Mouse (Mus musculus) frontal cortex, postnatal 36 days (tissue): Measurements from ENCODE around the gene Rarb.
A peak's percentile ranks its signal among the peaks of the same experiment; 100 is the strongest.

ENCODE experiments used
- DNase-seq, 2 experiments: peaks; one replicate each; pipeline ENCODE4 v3.0.0; 2022; ENCODE audit warnings: low spot score in 2 of 2

Rarb gene

GRCm38 (mm10) chr14:16434396-16435171 lies 384.4 kb downstream of the Rarb start:
- DNase-seq, result peak; percentile 45 to 74

DNA sequence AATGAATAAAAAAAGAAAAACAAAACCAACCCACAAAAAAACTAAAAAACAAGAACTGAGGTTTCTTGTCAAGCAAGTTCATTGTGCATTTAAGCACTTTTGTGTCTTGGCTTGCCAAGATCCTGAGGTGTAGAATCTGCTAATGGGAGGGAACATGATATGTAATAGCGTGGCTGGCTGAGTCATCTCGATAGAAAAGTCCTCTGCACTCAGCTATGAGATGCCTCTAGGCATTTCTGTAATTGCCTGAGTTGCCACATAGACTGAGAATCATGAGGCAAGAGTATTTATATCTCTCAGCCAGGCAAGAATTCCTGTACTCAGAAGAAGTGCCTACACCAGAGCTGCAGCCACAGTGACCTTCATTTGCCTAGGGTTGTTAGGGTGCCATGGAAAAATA lies 385.8 kb downstream of the Rarb start:
- DNase-seq, result peak; percentile 28 to 59

- no peak for DNase-seq
These were observed 386.4 kb downstream of the Rarb start for GRCm38 (mm10) chr14:16432550-16432949.

DNA sequence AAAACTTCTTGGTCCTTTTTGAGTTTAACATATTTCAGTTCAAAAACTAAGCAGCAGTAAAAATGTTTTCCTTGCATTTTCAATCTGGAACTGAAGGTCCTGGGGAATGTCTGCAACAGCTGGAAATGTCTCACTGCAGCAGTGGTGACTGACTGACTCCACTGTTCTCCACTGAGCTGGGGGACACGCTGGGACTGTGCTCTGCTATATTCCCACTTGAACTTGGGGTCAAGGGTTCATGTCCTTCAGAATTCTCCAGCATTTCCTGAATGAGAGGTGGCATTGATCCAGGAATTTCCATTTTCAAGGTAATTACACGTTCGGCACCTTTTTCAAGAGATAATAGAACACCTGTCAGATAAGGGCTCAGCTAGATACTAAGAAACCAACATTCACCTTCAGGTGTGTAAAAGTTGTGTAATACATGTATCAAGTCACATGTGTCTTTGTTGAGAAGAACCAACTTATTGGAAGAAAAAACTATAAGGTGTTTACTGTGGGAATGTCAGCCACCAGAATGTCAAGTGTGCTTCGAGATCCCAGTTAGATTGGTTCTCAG lies 386.9 kb downstream of the Rarb start:
- DNase-seq, result no peak

- no peak for DNase-seq
These were observed 391.4 kb downstream of the Rarb start for GRCm38 (mm10) chr14:16427569-16427968.

DNA sequence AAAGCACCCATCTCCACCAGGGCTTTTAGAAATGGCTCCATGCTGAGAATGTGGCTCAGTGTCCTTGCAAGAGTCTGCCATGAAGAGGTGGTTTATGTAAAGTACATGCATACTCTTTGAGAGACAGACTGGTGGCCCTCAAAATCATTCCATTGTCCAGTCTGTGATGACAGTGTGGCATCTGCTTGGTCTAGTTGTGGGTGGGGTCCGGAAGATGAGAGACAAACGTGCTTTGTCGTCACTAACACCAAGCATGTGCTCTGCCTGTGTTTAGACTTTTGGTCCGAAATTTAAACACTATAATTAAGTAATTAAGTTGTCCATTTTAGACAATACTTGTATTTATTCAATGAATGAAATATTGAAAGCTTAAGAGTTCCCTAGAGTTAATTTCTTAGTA lies 404.8 kb downstream of the Rarb start:
- DNase-seq, result no peak

DNA sequence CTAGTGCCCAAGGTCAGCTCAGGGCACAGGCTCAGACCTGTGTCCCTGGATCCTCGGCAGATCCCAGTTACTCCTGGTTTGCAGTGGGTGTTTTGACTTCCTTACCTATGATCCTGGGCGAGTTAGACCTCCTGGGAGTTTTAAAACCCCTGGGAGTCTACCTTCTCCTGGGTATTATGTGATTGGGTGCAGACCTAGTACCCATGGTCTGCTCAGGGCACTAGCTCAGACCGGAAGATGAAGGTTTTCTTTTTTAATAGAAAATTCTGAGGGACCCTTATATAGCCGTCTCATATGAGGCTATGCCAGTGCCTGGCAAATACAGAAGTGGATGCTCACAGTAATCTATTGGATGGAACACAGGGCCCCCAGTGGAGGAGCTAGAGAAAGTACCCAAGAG lies 413.8 kb downstream of the Rarb start:
- no peak for DNase-seq

DNA sequence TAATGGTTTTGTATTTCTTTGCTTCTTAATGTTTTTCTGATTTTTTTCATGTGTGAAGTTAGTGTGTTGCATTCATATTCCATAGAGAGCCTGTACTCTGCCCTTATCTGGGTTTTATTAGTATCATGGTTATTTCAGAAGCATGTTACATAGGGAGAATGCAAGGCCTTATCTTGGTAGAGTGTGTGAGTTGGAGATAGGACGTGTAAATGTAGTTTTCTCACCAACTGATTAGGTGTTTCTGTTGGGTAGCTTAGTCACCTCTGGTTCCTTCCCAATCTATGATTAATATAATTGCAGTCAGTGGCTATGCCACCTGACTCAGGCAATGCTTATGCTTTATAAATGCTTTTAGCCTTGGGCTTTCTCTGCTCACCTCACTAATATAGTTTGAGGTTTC lies 434.2 kb downstream of the Rarb start:
- no peak for DNase-seq
